Mouse (Mus musculus) lung, postnatal 0 days (tissue): ENCODE data around the gene Prim2.

Experiments
- CTCF ChIP-seq: IDR thresholded peaks from 2 replicates; pipeline ENCODE4 v1.5.1; 2016; ENCODE audit warnings: antibody characterized with exemption, mild to moderate bottlenecking
- EP300 ChIP-seq: IDR thresholded peaks from 2 replicates; pipeline ENCODE4 v1.6.1; 2016; ENCODE audit warnings: antibody characterized with exemption, mild to moderate bottlenecking, control low read depth

- TF ChIP-seq CTCF (no peak), EP300 (no peak)
Observed at GRCm38 (mm10) chr1:33673158-33673960, 3.8 kb upstream of the Prim2 start.
